Mouse (Mus musculus) right cerebral cortex, postnatal 36 days (tissue): Measurements from ENCODE around the gene 4930539E08Rik.

Experiments used
- DNase-seq, 2 experiments: peaks; one replicate each; pipeline ENCODE4 v3.0.0; 2022; ENCODE audit warnings: low spot score in 2 of 2, mixed read lengths in 1 of 2

Gene 4930539E08Rik

DNA sequence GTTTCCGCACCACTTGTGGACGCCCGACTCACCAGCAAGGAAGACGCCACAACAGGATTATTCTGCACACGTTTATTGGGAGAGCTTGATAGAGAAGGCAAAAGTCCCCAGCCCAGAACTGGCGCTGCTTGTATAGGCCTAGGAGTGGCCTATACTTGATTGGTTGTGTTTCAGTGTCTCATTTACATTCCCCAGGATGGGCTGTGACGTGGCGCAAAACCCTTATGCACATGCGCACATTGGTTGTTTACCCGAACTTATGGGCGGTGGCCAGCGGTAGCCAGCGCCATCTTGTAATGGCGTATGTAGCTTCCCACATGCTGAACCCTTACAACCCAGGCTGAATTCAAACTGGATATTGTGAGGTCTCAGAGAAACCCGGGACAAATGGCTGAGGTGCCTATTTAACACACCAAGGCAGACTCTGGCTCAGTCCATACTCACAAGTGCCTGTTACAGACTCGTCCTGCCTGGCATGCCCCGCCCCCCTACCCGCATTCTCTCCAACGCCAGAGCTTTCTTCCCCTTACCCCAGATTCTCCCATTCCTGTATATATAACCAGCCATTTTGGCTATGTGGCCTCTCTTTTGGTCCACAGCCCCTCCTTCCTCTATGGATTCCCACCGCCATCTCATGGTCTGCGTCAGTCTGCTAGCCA lies 19.8 kb downstream of the 4930539E08Rik start:
- DNase-seq = no peak

DNA sequence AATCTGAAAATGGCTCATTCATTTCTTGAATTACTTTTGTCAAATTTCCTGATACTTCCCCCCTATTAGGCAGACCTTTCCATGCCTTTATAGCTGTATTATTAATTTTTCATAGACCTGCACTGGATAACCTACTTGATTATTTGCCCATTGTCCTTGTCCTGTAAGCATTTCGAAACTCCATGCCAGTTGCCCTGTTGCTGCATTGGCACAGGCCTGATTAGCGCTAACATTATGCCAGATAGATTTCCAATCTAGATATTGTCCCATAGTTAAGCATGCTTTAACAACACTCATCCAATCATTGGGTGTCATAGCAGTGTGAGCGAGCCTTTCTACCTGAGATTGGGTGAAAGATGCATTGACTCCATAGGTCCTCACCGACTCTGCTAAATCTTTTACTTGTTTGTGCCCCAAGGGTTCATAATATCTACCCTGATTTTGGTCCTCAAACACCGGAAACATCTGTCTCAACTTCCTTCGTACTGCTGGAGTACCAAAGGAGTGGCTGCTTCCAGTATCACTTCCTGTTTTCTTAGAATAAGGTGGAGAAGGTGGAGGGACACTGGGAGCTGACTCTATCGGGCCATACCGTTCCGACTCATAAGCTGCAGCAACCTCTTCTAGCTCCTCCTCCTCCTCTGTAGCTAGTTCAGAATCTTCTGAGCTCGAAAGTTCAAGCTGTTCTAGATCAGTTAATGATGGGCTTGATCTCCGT lies 20.9 kb downstream of the 4930539E08Rik start:
- no peak for DNase-seq

DNA sequence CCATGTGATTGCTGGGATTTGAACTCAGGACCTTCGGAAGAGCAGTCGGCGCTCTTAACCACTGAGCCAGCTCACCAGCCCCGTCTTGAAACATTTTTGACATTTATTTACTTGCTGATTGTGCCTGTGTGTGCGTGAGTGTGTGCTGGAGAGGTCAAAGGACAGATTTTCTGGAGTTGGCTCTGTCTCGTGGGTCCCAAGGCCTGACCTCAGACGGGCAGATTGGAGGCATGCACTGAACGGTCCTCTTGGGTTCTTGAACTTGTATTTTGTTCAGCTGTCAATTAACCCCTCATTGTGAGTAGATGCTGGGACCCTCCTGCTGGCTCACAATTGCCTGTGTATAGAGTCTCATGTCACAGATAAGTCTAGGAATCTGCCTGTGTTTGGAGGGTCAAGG lies 28.9 kb downstream of the 4930539E08Rik start:
- no peak for DNase-seq

DNA sequence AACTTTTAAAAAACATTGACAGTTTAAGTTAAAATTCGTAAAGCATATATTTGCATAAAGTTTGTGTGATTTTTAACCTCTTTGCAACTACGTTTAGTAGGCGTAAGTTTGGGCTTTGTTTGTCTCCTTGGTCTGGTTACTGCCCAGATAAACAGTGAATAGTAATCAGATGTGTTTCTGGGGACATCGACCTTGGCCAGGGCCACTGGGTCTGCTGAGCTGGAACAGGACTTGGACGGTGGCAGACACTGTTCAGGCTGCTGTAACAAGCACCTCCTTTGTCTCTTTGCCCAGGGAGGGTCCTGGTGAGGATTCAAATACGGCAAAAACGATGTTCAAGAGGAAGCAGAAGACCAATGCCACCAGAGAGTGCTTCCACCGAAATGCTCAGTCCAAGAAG lies 29.9 kb downstream of the 4930539E08Rik start:
- DNase-seq = no peak

DNA sequence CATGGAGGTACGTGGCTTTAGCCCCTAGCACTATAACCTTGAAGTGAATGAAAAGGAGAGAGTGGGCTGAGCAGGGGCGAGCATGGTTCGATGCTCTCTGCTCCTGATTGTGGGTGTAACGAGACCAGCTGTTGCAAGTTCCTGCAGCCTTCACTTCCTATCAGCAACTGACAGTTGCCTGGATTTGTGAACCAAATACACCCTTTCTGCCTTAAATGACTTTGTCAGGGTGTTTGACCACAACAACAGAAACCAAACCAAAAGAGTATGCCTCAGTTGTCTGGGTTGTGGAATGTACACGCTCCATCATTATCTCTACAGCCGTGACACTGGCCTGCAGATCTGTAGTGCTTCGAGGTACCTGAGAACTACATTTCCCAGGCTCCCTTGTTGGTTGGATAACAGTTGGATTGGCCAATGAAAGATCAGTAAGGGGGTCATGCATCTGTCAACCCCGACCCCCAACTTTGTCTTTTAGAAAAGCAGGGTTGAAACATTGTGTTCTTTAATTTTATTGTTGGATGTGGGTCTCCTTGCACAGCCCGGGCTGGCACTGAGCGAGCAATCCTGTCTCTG lies 31.1 kb downstream of the 4930539E08Rik start:
- DNase-seq = no peak

DNA sequence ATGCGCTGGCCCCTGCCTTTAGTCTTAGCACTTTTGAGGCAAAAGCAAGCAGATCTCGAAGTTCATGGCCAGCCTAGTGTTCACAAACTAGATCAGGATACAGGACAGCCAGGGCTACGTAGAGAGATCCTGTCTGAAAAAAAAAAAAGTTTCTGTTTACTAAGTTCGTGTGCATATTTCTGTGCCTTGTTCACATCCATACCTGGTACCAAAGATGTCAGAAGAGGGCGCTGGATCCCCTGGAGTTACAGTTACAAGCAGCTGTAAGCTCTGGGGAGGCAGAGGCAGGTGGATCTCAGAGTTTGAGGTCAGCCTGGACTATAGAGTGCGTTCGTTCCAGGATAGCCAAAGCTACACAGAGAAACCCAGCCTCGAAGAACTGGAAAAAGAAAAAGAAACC lies 32.3 kb downstream of the 4930539E08Rik start:
- no peak for DNase-seq

DNA sequence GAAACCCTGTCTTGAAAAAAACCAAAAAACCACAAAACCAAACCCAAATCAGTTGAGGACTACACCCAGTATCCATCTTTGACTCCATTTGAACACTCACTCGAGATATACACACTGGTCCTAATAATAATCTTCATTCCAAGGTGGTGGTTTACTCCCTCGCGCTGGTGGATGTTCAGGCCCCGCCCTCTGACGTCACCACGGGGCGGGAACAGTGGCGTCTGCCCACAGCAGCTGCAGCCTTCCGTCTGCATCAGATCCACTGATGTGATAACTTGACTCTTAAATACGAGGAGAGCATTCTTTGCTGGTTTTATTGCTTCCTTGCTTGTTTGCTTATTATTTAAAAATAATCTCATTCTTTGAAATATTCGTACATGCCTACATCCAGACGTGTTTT lies 32.8 kb downstream of the 4930539E08Rik start:
- DNase-seq = peak in 1 of 2 experiments; percentile 31

DNA sequence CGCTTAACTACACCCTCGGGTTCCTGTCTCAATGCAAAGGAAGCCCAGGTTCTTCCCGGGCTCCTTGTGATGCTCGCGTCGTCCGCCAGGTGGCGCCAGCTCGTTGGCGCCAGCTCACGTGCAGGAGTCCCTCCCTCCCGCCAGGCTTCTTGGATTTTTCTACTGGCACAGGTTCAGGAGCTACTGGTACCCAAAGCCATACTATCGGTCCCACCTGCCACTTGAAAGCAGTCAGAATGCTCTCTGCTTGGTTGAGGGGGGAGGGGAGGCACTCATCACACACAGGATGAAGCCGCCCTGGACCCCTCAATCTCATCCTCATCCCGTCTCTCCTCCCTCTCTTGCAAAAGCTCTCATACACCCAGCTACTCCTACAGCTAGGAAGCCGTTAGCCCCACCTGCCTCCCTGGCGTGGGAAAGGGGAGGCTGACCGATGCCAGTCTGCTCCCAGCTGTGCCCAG lies 35.2 kb downstream of the 4930539E08Rik start:
- peak in 1 of 2 experiments; percentile 61 for DNase-seq

DNA sequence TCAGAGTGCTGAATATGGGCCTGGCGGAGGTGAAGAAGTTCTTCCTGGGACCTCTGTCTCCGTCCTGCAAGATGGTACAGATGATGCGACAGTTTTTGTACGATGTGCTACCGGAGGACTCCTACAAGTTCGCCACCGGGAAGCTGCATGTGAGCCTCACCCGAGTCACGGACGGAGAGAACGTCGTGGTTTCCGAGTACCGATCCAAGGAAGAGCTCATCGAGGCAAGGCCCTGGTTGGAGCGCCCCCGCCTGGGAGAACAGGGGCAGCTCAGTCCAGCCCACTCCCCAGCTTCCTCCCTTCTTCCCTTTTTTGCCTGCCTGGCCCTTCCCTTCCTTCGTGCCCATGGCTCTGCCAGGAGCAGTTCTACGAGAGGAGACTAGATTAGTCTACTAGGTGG lies 38.3 kb downstream of the 4930539E08Rik start:
- DNase-seq = no peak

DNA sequence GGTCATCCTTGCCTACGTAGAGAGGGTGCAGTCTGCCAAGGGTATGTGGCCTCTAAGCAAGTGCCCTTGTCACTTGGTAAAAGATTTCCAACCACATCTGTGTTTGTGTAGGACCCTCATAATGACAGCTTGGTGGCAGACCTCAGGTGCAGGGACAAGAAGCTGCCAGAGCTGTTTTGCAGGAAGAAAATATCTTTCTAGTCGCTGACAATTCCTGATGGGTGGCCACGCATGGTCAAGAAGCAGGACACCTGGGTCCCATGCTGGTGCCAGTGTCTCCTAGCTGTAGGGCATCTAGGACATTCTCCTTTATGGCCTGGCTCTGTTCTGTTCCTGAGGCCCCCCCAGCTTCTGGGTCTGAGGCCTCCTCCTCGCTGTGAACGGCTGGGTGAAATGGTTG lies 38.8 kb downstream of the 4930539E08Rik start:
- no peak for DNase-seq

DNA sequence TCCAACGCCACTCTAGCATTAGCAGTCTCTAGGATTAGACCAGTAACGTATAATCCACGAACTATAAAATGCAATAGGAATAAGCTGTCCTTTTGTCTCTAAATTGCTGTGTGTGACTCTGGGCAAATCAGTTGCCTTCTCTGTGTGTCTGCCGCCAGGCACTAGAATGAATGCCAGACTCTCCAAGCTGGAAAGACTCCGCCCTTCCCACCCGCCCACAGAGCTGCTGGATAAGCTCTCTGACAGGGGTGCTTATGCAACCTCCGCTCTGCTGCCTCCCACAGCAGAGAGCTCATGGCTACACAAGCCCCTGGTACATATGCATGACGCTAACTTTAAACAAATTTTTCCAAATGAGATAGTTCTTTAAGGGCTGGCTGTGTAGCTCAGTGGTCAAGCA lies 39.8 kb downstream of the 4930539E08Rik start:
- DNase-seq = peak; percentile 68 to 85

DNA sequence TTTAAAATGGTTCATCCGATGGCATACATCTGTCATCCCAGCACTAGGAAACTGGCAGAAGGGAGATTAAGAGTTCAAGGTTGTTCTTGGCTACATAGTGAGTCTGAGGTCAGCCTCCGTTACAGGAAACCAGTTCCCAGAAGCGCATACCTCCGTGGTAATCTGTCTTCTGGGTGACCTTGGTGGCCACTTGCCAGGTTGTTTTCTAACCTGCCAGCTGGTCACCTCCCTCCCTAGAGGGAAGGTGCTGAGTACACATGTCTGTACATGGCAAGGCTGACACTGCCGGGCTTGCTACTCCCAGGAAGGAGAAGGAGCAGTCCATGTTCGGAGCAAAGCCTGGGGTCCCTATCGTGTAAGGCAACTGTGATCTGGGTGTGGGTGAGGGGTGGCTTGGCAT lies 40.3 kb downstream of the 4930539E08Rik start:
- DNase-seq = no peak

DNA sequence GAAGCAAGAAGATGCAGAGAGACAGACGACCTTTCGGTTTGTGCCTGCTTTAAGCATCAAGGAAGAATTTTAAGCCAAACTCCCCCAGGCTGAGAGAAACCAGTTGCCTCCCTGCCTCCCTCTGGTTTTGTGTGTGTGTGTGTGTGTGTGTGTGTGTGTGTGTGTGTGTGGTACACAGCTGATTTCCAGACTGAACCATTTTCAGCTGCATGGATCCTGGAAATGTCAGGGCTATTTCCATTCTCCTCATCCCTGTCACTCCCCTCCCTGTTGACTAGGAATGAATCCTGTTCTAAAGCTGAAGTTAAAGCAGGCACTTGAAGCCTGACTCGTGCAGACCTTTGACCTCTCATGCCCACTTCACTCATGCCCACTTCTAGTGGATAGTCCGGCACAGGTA lies 40.9 kb downstream of the 4930539E08Rik start:
- DNase-seq = peak in 1 of 2 experiments; percentile 47

DNA sequence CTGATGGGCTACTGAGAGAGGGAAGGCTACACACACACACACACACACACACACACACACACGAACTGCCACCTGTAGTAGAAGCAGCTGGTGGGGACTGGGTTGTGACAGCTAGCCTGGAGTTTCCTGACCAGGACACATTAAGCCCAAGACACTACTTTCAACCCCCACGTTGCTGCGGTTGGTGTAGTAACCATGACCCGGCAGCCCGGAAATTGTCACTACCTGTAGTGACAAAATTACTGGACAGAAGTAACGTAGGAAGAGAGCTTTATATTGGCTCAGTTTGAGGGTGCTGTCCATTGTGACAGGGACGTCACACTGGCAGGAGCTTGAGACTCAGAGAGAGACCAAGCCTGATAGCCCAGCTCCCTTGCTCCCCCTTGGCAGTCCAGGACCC lies 42.8 kb downstream of the 4930539E08Rik start:
- no peak for DNase-seq

DNA sequence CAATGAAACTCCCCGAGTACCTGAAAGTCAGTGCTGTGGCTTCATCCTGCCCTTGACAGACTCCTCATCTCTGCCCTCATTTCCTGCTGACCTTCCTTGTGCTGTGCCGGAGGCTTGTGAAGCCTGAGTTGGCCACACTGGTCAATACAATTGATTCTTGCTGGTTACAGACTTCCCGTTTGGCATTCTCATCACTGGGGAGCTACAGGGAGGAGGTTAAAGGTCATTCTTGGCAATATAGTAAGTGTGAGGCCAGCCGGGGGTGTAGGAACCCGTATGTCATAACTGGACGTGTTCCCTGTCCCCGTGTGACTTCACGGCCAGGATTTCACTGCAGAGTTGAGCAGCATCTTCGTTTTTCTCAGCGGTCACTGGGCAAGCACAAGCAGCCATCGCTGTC lies 43.3 kb downstream of the 4930539E08Rik start:
- no peak for DNase-seq

DNA sequence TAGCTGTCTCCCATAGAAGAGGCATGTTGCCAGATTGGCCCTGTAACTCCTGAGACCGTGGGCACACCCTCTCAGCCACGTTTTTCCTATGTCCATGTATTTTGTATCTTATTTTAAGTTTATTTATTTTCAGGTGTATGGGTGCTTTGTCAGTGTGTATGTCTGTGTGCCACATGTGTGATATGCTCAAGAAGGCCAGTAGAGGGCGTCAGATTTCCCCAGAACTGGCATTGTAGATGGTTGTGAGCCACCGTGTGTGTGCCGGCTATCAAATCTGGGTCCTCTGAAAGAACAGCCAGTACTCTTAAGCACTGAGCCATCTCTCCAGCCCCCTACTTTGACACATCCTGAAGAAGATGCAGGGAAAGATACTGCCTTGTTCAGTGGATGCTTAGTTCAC lies 44.7 kb downstream of the 4930539E08Rik start:
- DNase-seq = no peak

DNA sequence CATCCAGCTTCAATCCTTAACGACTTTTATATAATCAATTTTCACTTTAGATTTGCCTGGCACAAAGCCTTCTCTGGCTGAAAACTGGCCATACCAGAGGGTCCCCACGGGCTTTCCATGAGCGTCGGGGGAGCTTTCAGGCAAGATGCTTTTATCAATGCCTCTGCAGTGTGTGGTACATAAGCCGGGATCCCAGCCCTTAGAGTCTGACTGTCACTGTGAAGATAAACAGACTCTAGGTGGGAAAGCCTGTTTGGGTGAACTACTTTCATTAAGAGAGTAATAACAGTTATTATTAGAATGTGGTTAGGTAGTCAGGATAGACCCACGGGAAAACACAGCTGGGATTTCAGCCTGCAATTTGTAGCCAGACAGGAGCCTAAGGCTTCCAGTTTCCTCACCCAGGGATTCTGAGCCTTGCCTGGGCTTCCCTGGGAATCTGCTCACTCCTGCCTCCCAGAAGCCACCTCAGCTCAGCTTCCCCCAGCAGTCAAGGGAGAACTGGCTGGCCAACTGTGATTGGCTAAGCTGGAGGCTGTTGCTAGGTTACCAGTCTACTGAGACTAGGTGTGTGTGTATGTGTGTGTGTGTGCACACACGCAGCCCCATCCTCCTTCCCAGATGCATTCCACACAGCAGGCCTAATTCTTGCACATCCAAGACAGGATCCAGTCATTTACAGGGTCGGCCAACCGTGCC lies 45.6 kb downstream of the 4930539E08Rik start:
- peak; percentile 79 to 82 for DNase-seq

DNA sequence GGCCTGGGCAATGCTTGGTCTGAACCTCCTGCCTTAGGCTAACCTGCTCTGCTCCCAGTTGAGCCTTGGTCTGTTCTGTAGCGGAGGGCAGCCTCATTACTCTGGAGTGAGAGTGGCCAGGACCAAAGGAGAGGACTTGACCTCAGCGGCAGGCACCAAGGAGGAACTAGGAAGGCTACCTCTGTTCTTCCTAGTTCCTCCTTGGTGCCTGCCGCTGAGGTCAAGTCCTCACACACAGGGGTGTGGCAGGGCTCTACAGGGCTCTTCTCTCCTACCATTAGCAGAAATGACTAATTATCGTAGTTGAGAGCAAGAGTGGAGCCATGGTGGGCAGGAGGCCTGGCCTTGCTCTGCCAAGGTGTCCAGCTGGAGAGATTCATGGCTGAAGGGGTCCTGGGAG lies 47.7 kb downstream of the 4930539E08Rik start:
- no peak for DNase-seq

DNA sequence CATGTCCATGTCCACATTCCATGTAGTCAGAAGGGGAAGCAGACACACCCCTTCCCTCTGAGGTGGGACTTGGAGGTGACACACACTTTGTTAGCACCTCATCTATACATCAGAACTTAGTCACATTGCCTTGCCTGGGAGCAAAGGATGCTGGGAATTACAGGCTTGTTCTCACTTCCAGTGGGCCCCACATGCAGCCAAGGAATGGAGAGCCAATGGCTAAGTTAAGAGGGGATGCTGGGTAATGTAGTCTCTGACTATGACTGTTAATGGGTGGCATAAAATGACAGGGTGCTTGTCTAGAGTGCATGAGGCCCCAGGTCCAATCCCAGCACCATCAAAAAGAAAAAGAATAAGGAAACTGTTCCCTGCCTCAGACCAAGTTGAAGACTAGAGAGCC lies 48.2 kb downstream of the 4930539E08Rik start:
- DNase-seq = no peak

DNA sequence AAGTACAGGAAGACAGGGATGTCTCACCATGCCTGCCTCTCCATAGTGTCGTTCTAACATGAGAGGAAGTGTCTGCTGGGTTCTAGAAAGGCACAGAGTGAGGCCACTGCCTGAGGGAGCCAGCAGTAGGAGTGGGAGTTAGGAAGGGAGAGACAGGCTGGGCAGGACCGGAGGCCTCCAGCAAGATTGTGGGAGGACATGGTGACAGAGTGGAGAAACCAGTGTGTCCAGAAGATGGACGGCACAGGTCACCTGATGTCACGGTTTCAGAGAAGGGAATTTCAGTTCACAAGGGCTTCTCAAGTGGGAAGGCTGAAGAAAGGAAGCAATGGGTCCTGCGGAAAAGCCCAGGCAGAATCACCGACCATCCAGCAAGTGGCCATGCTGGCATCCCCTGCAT lies 50.7 kb downstream of the 4930539E08Rik start:
- DNase-seq = no peak

DNA sequence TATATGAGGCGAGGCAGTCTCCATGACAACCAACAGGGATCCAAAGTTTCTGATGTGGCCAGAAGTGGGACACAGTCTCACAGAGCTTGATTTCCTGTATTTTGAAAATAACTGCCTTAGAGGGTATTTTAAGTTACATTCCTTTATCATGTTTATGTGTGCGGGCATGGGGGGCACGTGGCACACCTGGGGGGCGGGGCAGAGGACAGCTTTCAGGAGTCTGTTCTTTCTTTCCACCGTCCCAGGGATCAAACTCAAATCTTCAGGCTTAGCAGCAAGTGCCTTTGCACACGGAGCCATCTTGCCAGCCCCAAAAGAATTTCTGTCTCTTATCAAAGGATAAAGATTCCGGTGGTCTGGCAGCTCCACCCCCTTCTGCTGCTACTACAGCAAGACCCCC lies 51.2 kb downstream of the 4930539E08Rik start:
- DNase-seq = no peak

DNA sequence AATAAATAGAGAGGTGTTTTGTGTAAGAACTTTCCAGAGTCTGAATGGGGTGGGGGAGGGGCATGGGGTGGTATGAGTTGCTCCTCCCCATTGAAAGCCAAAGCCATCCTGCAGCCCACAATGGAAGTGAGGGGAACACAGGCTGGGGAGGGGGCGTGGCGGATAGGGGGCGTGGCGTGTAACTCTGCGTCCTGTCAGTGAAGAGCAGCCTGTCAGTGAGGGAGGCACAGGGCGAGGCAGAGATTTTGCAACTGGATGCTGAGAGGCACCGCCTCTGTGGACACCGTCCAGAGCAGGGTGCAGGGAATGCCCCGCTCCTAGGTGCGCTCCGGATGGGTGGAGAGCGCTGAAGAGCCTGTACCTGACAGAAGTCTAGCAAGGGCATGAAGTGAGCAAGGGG lies 56.9 kb downstream of the 4930539E08Rik start, which contains the start of gene Pnpla1:
Gene Pnpla1, plus strand, starts transcription at position 207 of the 400 bp plus-strand sequence.
- DNase-seq = no peak
